Mouse (Mus musculus): ENCODE data around the gene Cbx4.

Cbx4 gene

GRCm38 (mm10) chr11:119041750-119042465 is 44.1 kb downstream of the Cbx4 start:
- no peak for DNase-seq (ENCODE audit: low spot score in 2 of 2)

- no peak for DNase-seq (ENCODE audit: low spot score in 2 of 2)
These were observed 44.7 kb downstream of the Cbx4 start for GRCm38 (mm10) chr11:119041325-119041716.

GRCm38 (mm10) chr11:119040600-119041324 is 45.3 kb downstream of the Cbx4 start, which contains the start of gene Cbx8:
Cbx8 (minus strand) TSS chr11:119040969.
- peak; percentile 98 to 100 for DNase-seq (ENCODE audit: low spot score in 2 of 2)

- DNase-seq (ENCODE audit: low spot score in 2 of 2): no peak
These were observed 46.1 kb downstream of the Cbx4 start for GRCm38 (mm10) chr11:119039732-119040512.

- no peak for DNase-seq (ENCODE audit: low spot score in 2 of 2)
These were observed 47.1 kb downstream of the Cbx4 start for GRCm38 (mm10) chr11:119038744-119039484.

GRCm38 (mm10) chr11:119037780-119038401 is 48.1 kb downstream of the Cbx4 start:
- DNase-seq (ENCODE audit: low spot score in 2 of 2): no peak

- DNase-seq (ENCODE audit: low spot score in 2 of 2): no peak
These were observed 48.9 kb downstream of the Cbx4 start for GRCm38 (mm10) chr11:119036934-119037779.

- no peak for DNase-seq (ENCODE audit: low spot score in 2 of 2)
These were observed 49.6 kb downstream of the Cbx4 start for GRCm38 (mm10) chr11:119036447-119036846.

GRCm38 (mm10) chr11:119035686-119036165 is 50.3 kb downstream of the Cbx4 start:
- DNase-seq (ENCODE audit: low spot score in 2 of 2): no peak

GRCm38 (mm10) chr11:119035094-119035685 is 50.8 kb downstream of the Cbx4 start:
- no peak for DNase-seq (ENCODE audit: low spot score in 2 of 2)

GRCm38 (mm10) chr11:119034635-119035034 is 51.4 kb downstream of the Cbx4 start:
- DNase-seq (ENCODE audit: low spot score in 2 of 2): no peak

GRCm38 (mm10) chr11:119033874-119034558 is 52.0 kb downstream of the Cbx4 start:
- DNase-seq (ENCODE audit: low spot score in 2 of 2): peak in 1 of 2 experiments; percentile 80
